Mouse (Mus musculus) ovary, postnatal 36 days (tissue): ENCODE data around the gene Suds3.
A peak's percentile ranks its signal among the peaks of the same experiment; 100 is the strongest.

Experiments
- DNase-seq: peaks from one replicate; pipeline ENCODE4 v3.0.0; 2022; ENCODE audit warnings: low spot score, mixed read lengths

Suds3 gene

DNA sequence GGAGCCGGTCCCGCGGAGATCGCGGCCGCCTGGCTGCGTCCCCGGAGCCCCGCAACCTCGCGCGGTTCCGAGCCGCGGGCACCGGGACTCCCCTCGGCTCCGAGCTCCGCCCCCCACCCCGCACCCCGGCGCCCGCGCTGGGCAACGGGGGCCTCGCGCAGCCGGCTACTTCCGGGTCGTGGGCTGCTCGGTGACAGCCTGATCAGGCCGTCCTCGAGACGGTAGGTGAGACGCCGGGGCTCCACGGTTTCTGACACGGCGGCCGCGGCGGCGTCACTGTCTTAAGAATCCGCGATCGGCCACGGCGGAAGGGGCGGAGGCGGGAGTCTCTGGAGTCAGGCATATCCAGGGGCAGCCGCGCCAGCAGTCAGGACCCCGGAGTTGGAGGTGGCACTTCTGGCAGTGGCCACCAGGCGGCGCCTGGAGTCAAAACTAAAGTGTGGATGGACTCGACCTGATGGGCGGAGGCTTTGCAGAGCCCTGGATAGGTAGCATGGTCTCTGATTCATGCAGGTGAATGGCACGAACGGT is at the start of gene Suds3:
Suds3 (minus strand) TSS at position 278 of the 531 bp plus-strand sequence.
- DNase-seq, result peak; percentile 95

DNA sequence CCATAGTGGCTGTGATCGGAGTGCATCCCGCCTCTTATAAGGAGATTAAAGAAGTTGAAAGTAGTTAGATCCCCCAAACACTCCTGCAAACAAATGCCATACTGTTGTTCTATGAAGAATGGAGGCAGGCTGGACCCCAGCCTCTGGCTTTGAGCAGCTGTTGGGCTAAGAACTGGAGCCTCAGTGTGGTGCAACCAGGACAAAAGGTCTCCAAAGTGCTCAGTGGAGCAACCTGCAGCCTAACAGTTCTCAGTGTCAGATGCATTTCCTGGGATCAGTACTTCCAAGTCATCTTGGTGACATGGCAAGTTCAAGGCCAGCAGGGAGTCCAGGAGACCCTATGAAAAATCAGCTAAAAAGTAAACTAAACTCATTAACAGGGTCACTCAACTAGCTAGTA is 49.0 kb upstream of the Suds3 start:
- DNase-seq, result no peak

DNA sequence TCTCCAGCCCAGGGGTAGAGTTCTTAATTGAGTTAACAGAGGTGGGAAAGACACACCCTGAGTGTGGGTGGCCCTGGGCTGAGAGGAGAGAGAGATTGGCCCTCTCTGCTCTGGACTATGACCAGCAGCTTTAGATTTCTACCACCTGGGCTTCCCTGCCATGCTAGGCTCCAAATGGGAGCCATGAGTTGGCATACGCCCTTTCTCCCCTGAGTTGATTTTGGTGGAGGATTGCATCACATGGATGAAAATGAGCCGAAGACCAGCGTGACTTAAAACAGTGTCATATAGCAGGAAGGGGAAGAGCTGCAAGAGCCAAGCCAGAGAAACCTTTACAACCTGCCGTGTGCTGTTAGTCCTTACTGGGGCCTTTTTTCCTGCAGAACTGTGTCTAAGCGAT is 48.6 kb upstream of the Suds3 start:
- DNase-seq, result no peak

- DNase-seq, result no peak
Measured at GRCm38 (mm10) chr5:117163790-117164189, 47.9 kb upstream of the Suds3 start.

GRCm38 (mm10) chr5:117160499-117160898 is 44.6 kb upstream of the Suds3 start:
- DNase-seq, result no peak

GRCm38 (mm10) chr5:117159805-117160291 is 43.9 kb upstream of the Suds3 start:
- DNase-seq, result no peak

- no peak for DNase-seq
Measured at GRCm38 (mm10) chr5:117159326-117159725, 43.4 kb upstream of the Suds3 start.

DNA sequence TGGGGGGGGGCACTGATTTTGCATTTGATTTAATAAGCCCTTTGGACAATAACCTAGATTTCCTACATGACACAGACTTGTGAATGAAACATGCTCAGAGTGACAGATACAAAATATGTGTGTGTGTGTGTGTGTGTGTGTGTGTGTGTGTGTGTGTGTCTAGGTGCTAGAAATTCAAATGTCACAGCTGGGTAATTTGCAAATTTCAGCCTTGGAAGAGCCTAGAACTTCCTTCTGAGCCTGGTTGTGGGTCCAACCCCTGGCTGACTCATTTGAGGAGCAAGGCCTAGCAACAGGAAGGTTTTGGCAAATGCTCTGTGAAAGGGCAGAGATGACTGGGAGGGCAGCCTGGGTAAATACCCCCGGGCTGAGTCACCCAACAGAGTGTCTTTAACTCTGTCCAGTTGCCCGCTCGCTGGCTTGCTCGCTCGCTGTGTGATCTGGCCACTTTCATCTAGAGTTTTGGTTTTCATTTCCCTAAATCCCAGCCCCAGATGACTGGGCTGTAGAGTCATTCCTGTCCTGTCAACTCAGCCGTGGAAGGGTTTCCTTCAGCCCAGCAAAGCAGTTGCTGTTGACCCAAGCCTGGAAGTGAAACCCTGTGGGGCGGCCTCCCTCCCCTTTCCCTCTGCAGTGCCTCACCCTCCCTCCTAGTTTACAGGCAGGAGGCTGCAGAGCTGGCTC is 42.6 kb upstream of the Suds3 start:
- peak; percentile 33 for DNase-seq

DNA sequence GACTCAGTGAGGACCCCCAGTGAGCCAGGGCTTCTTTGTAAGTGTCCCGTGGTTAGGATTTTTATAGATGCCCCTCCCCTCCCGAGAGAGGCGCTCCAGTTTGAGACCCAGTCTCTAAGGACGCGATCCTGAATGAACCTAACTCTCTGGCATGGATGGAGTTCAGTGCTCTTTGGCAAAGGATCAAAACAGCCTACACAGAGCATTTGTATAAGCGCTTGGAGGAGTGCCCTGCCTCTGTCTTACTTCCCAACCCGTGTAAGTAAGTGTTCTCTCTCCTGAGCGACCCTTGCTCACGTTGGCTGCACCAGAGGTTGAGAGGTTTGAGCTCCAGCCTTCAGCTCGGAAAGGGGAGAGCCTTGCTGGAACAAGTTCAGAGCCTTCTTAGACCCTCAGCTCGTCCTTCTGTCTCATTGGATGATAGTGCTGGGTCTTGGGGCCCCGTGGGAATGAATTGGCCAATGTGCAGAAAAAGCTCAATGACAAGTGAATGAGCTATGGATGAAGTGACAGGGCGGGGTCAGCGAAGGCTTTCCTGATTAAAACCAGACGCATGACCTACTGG is 37.7 kb upstream of the Suds3 start:
- DNase-seq, result no peak

- DNase-seq, result no peak
Measured at GRCm38 (mm10) chr5:117152944-117153343, 37.0 kb upstream of the Suds3 start.

GRCm38 (mm10) chr5:117150068-117150467 is 34.2 kb upstream of the Suds3 start:
- DNase-seq, result no peak

GRCm38 (mm10) chr5:117149054-117149942 is 33.4 kb upstream of the Suds3 start:
- no peak for DNase-seq

- DNase-seq, result no peak
Measured at GRCm38 (mm10) chr5:117147187-117148095, 31.5 kb upstream of the Suds3 start.

GRCm38 (mm10) chr5:117146165-117146564 is 30.3 kb upstream of the Suds3 start:
- DNase-seq, result no peak

GRCm38 (mm10) chr5:117143721-117144135 is 27.8 kb upstream of the Suds3 start:
- no peak for DNase-seq

DNA sequence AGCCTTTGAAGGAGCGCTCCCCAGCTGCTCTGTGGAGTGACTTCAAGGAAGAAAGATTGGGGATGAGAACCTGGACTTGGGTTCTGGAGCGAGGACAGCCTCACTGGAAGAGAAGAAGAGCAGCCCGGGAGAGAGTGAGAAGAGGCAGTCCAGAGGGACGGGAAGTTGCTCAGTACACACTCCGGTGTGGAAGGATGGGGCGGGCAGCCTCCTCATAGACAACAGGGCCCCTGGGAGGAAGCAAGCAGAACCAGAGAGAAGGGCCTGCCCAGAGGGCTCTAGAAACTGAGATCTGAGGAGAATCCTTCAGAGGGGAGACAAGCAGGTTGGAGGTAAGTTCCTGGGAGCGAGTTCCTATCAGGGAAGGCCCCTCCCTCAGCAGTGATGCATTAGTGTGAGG is 24.5 kb upstream of the Suds3 start:
- DNase-seq, result no peak

DNA sequence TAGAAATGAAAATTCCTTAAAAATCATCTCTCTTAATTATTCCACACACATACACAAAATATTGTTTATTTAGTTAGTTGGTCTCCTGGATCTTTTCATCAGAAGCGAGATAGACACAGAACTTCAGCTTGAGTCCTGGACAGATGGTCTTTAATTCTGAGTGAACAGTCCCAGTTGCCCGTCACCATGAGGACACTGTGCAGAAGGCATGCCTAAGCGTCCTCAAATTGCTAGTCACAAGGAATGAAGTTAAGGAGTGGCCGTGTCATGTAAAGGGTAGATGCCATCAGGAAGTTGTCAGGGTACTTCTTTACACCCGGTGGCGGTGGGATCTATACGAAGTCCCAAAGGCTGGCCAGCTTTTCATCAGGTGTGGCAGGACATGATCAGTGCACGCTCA is 23.9 kb upstream of the Suds3 start:
- no peak for DNase-seq

DNA sequence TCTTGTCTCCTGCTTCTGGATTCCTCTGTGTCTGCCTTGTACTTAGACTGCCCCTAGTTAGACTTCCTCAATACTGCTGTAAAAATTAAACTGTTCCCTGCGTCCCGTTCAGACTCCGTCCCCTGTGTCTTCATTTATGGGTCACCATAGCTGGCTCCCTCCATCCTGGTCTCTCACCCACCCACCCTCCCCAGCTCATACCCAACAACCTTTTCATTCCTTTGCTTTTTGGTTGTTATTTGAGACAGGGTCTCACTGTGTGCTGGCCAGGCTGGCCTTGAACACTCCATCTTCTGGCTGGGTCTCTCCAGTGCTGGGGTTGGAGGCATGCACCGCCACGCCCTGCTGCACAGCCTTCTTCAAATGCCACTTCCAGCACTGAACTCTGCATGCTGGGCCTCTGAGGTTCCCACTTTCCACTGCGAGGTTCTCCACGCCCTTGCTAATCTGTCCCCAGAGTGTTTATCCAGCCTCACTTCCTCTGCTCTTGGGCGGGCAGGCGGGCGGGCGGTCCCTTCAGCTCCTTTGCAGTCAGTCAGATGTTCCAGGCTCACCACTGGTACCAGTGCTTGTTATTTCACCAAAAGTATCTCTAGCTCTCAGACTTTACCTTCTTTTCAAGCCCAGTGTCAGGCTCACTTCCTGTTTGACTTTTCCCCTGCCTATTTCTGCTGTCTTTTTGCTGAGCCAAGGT is 22.5 kb upstream of the Suds3 start:
- DNase-seq, result no peak

- no peak for DNase-seq
Measured at GRCm38 (mm10) chr5:117137594-117137993, 21.7 kb upstream of the Suds3 start.

DNA sequence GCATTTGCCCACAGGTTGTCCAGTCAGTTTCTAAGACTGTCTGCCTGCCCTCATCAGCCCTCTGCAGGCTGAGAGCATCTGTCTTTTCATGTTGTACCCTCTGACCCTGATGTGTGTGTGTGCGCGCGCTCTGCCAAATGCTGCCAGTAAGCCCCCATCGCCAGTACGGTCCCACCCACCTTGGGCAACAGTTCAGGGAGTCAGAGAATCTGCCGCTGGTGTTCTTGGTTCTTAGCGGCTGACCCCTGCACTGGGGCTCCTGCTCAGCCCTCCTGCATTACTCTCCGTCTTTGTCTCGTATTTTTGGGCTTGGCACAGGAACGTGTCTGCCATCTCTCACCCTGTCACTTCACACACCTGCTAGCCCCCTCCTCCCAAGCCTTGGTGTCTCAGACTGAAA is 21.1 kb upstream of the Suds3 start:
- DNase-seq, result no peak

- DNase-seq, result no peak
Measured at GRCm38 (mm10) chr5:117136570-117136969, 20.7 kb upstream of the Suds3 start.
